9 mouse cellular contexts compared by ENCODE assay signal in the genomic region with DNA sequence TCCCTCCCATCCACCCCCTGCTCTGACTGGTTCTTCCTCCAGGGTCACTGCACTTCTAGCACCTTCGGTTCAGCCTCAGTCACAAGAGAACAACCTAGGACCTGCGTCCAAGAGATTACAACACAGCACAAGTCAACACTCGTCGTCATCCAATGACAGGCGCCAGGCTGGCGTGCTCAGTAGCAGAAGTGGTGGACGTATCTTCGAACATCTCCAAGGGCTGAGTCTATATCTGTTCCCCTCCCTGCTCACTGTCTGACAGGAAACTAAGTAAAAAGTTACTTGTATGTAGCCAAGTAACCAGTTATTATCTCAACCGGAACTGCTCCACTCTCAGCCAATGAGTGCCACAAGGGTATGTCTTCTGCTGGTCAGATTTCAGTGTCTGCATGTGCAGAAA. TPM values are rescaled to one million over a fixed set of nuclear protein-coding genes. Genes with fewer than 3 reads are reported as not detected.
A peak's percentile ranks its signal among the peaks of the same experiment; 100 is the strongest.
DNase-seq lines count a peak whose midpoint lies in the region; ATAC-seq lines count a peak whose summit lies in the region.
"Had no signal": no experiment of that assay in that cellular context is flagged by ENCODE, and none has a peak within 500 bp of the region (broad histone marks: within the 10 kb centered on the region; RNA-seq: fewer than 3 reads in every experiment).

No protein-coding gene starts in this region.

- H3K27ac ChIP-seq in intestine, embryonic 15.5 days = no peak overlapping the region
- H3K27ac ChIP-seq in hindbrain, embryonic 13.5 days = no peak overlapping the region
- H3K27ac ChIP-seq: heart, embryonic 15.5 days had no signal

- no peaks in the 10 kb centered on the region for H3K36me3 ChIP-seq in intestine, embryonic 15.5 days
- no peaks in the 10 kb centered on the region for H3K36me3 ChIP-seq in hindbrain, embryonic 13.5 days
- H3K36me3 ChIP-seq: heart, embryonic 15.5 days had no signal

- H3K27me3 ChIP-seq in intestine, embryonic 15.5 days (replicated peaks) = no peaks in the 10 kb centered on the region
- no peaks in the 10 kb centered on the region for H3K27me3 ChIP-seq in hindbrain, embryonic 13.5 days
- H3K27me3 ChIP-seq: heart, embryonic 15.5 days had no signal

- 84% methylated on average over 9 of the region's 9 CpGs for WGBS in intestine, embryonic 15.5 days
- WGBS in hindbrain, embryonic 13.5 days = 95% methylated on average over 9 of the region's 9 CpGs

- ATAC-seq in intestine, embryonic 15.5 days = peak; percentile 80; the same call in 1 of the 2 replicates
- ATAC-seq in hindbrain, embryonic 13.5 days (ENCODE audit: low FRiP score) = no peak

- H3K4me1 ChIP-seq in intestine, embryonic 15.5 days (replicated peaks) = no peaks in the 10 kb centered on the region
- no peaks in the 10 kb centered on the region for H3K4me1 ChIP-seq in hindbrain, embryonic 13.5 days (replicated peaks)

- no peaks in the 10 kb centered on the region for H3K9me3 ChIP-seq in intestine, embryonic 15.5 days
- H3K9me3 ChIP-seq in hindbrain, embryonic 13.5 days = no peaks in the 10 kb centered on the region

- H3K9ac ChIP-seq in intestine, embryonic 15.5 days = no peak overlapping the region
- no peak overlapping the region for H3K9ac ChIP-seq in hindbrain, embryonic 13.5 days
- H3K9ac ChIP-seq: heart, embryonic 15.5 days had no signal

- peak; percentile 97 for DNase-seq in heart, adult 11 months
- no peak for DNase-seq in heart, postnatal 4 days
- DNase-seq in c-Kit-positive CD71-positive TER-119-positive erythroid progenitor cells, embryonic 14.5 days (ENCODE audit: low spot score) = peak; percentile 91
- DNase-seq in monocyte, adult 2 months (ENCODE audit: low read depth in 1 of 2, low spot score in 2 of 2) = peak; percentile 48 to 50
- no peak for DNase-seq in cerebellum, postnatal 25 days
- DNase-seq in gastrocnemius, postnatal 4 days (ENCODE audit: low spot score in 2 of 2) = no peak

- H3K4me3 ChIP-seq in intestine, embryonic 15.5 days (replicated peaks) = no peak overlapping the region
- no peak overlapping the region for H3K4me3 ChIP-seq in hindbrain, embryonic 13.5 days
- H3K4me3 ChIP-seq: heart, embryonic 15.5 days had no signal

- H3K4me2 ChIP-seq in intestine, embryonic 15.5 days (replicated peaks) = no peak overlapping the region
- H3K4me2 ChIP-seq in hindbrain, embryonic 13.5 days = no peak overlapping the region
- H3K4me2 ChIP-seq: heart, embryonic 15.5 days had no signal

RNA-seq across cellular contexts. Expression of a gene that starts 16.9 kb away (rescaled TPM):
- total RNA-seq in heart, postnatal 4 days (2021) = 10 to 100 TPM; 12.9 to 14.3 TPM
- polyA plus RNA-seq in intestine, embryonic 15.5 days (2015; fragmentation: Nextera tagmentation; extraction: Ambion mirVana) = 36.1 and 37.4 TPM in 2 replicates
- polyA plus RNA-seq in hindbrain, embryonic 13.5 days (2015; fragmentation: Nextera tagmentation; extraction: Ambion mirVana) = 6.4 and 12.8 TPM in 2 replicates
- 10 to 100 TPM; 19.4 to 20.4 TPM for total RNA-seq in gastrocnemius, postnatal 4 days (2021)

Comparison
In these comparisons a context has a peak if more than half of its experiments do, and no peak if none do; other contexts are left out.
1. DNase-seq: peak in heart, adult 11 months (single experiment), c-Kit-positive CD71-positive TER-119-positive erythroid progenitor cells, embryonic 14.5 days (single experiment) and monocyte, adult 2 months (2 of 2); none in heart, postnatal 4 days (single experiment), cerebellum, postnatal 25 days (0 of 2) and gastrocnemius, postnatal 4 days (0 of 2).